Mouse (Mus musculus): ENCODE measurements around the gene Limk2.
A peak's percentile ranks its signal among the peaks of the same experiment; 100 is the strongest.

Gene Limk2

GRCm38 (mm10) chr11:3412111-3412510, 3.1 kb upstream of the Limk2 start:
- no peak for DNase-seq (ENCODE audit: low read depth, low spot score)

- peak; percentile 11 for DNase-seq (ENCODE audit: low read depth, low spot score)
These were observed 625 bp downstream of the Limk2 start for GRCm38 (mm10) chr11:3408131-3408996.

- no peak for DNase-seq (ENCODE audit: low read depth, low spot score)
These were observed 4.5 kb downstream of the Limk2 start for GRCm38 (mm10) chr11:3404287-3405047.

GRCm38 (mm10) chr11:3403024-3403423, 6.0 kb downstream of the Limk2 start:
- DNase-seq (ENCODE audit: low read depth, low spot score): no peak

GRCm38 (mm10) chr11:3398318-3398717, 10.7 kb downstream of the Limk2 start:
- DNase-seq (ENCODE audit: low read depth, low spot score): peak; percentile 23

- no peak for DNase-seq (ENCODE audit: low read depth, low spot score)
These were observed 12.4 kb downstream of the Limk2 start for GRCm38 (mm10) chr11:3396562-3396961.

GRCm38 (mm10) chr11:3396091-3396490, 12.9 kb downstream of the Limk2 start:
- DNase-seq (ENCODE audit: low read depth, low spot score): no peak

GRCm38 (mm10) chr11:3394520-3394919, 14.5 kb downstream of the Limk2 start:
- DNase-seq (ENCODE audit: low read depth, low spot score): no peak

GRCm38 (mm10) chr11:3392526-3392925, 16.5 kb downstream of the Limk2 start:
- no peak for DNase-seq (ENCODE audit: low read depth, low spot score)

GRCm38 (mm10) chr11:3390789-3391188, 18.2 kb downstream of the Limk2 start:
- DNase-seq (ENCODE audit: low read depth, low spot score): no peak

GRCm38 (mm10) chr11:3389996-3390395, 19.0 kb downstream of the Limk2 start:
- DNase-seq (ENCODE audit: low read depth, low spot score): no peak

- no peak for DNase-seq (ENCODE audit: low read depth, low spot score)
These were observed 21.4 kb downstream of the Limk2 start for GRCm38 (mm10) chr11:3387482-3388196.

GRCm38 (mm10) chr11:3386941-3387368, 22.0 kb downstream of the Limk2 start:
- DNase-seq (ENCODE audit: low read depth, low spot score): peak; percentile 61

GRCm38 (mm10) chr11:3382602-3383594, 26.1 kb downstream of the Limk2 start:
- no peak for DNase-seq (ENCODE audit: low read depth, low spot score)

- no peak for DNase-seq (ENCODE audit: low read depth, low spot score)
These were observed 27.7 kb downstream of the Limk2 start for GRCm38 (mm10) chr11:3381148-3381814.

- no peak for DNase-seq (ENCODE audit: low read depth, low spot score)
These were observed 29.6 kb downstream of the Limk2 start for GRCm38 (mm10) chr11:3379427-3379826.

GRCm38 (mm10) chr11:3374741-3375140, 34.2 kb downstream of the Limk2 start:
- peak; percentile 53 for DNase-seq (ENCODE audit: low read depth, low spot score)

GRCm38 (mm10) chr11:3374293-3374645, 34.7 kb downstream of the Limk2 start:
- peak; percentile 65 for DNase-seq (ENCODE audit: low read depth, low spot score)

- peak; percentile 26 for DNase-seq (ENCODE audit: low read depth, low spot score)
These were observed 35.2 kb downstream of the Limk2 start for GRCm38 (mm10) chr11:3373591-3374292.
